Mouse (Mus musculus) bone marrow macrophage, adult 2 months (primary cell): ENCODE measurements at regions not wholly inside any gene's neighbourhood (a gene's known extent, or its start where the extent isn't known, plus 50 kb on each side); places are given as distances from the start of the nearest gene placed in this dataset.

Source experiments
- CTCF ChIP-seq: IDR thresholded peaks from 2 replicates; pipeline ENCODE4 v1.5.1; 2012; ENCODE audit warnings: low read depth, mild to moderate bottlenecking, low read length, moderate library complexity
- POLR2A ChIP-seq: IDR thresholded peaks from 2 replicates; pipeline ENCODE4 v1.6.1; 2012; ENCODE audit warnings: mild to moderate bottlenecking, low read depth, low read length, borderline replicate concordance

- no peak for TF ChIP-seq POLR2A
- no peak for TF ChIP-seq CTCF
Observed at GRCm38 (mm10) chr5:99165807-99166360, 128.7 kb upstream of the Prkg2 start.
